Mouse (Mus musculus) kidney, adult 8-10 months (tissue): ENCODE data around the gene Cpeb2.

Experiments
- DNase-seq, 2 experiments: peaks; one replicate each; pipeline ENCODE4 v3.0.0; 2022

The Cpeb2 gene

DNA sequence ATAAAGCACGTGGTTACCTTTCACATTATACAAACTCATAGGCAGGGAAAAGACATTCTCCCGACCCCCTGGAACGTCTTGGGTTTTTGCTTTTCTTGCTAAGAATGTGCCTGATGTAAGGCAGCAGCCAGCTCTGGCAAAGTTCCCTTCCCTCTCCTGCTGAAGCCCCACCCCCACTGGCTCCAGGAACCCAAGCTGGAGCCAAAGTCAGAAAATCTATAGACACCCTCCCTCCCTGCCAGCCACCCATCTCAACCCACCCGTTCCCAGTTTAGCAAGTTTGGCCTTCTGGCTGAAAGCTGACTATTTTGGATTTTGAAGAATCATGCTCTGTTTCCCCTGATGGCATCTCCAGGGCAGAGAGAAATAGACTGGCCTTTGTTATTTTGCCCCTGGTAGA lies 95.6 kb downstream of the Cpeb2 start:
- peak in 1 of 2 experiments; percentile 22 for DNase-seq

- no peak for DNase-seq
Observed at GRCm38 (mm10) chr5:43330260-43330659, 97.3 kb downstream of the Cpeb2 start.

DNA sequence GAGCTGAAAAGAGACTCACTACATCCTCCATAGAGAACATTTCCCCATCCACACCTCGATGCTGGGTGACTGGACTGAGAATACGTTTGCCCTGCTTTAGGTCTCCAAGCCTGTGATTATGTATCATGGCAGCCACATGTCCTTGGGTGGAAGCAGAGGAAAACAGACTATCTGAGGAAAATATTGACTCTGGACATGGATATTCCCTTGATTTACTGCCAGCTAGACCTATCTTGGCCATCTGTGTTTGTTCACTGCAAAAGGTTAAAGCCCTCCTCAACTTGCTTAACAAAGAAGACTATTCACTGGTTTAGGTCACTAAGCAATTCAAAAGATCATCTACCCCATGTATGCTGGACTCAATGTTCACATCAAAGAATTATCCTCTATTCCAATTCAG lies 101.5 kb downstream of the Cpeb2 start:
- no peak for DNase-seq

GRCm38 (mm10) chr5:43337212-43337611 lies 104.2 kb downstream of the Cpeb2 start:
- DNase-seq, result no peak

GRCm38 (mm10) chr5:43338771-43339475 lies 106.0 kb downstream of the Cpeb2 start:
- no peak for DNase-seq
